Mouse (Mus musculus) CH12.LX (cell line): ENCODE measurements around the gene Gas7. TPM values are rescaled to one million over a fixed set of nuclear protein-coding genes. Genes with fewer than 3 reads are reported as not detected.

ENCODE experiments used
- DNase-seq: peaks from one replicate; pipeline ENCODE4 v3.0.0-alpha.2; 2013; ENCODE audit errors: extremely low read depth
- H3K27ac ChIP-seq: 2 replicates; pipeline ENCODE4 v1.5.1; 2012; ENCODE audit warnings: low read depth, mild to moderate bottlenecking, control low read depth, moderate library complexity; ENCODE audit not compliant: insufficient read depth
- H3K27me3 ChIP-seq: replicated peaks from 2 replicates; pipeline ENCODE3; 2012; ENCODE audit warnings: inconsistent platforms
- H3K36me3 ChIP-seq, 2 experiments: replicated peaks in 1 of 2; 2 replicates each; pipeline versions ENCODE3 to v1.6.1; 2012; ENCODE audit warnings: inconsistent platforms in 1 of 2, low read length in 1 of 2, mild to moderate bottlenecking in 1 of 2, mixed read lengths in 1 of 2, moderate library complexity in 1 of 2; ENCODE audit not compliant: control insufficient read depth in 1 of 2, insufficient read depth in 1 of 2
- H3K4me1 ChIP-seq, 2 experiments: 2 replicates each; pipeline ENCODE4 v1.6.1; 2012; ENCODE audit warnings: inconsistent platforms in 1 of 2, moderate library complexity in 1 of 2; ENCODE audit not compliant: insufficient read depth in 2 of 2, control insufficient read depth in 1 of 2
- H3K4me2 ChIP-seq: 2 replicates; pipeline ENCODE4 v1.6.1; 2012; ENCODE audit warnings: low read depth, mild to moderate bottlenecking, control low read depth; ENCODE audit not compliant: poor library complexity, insufficient read depth, severe bottlenecking
- H3K4me3 ChIP-seq, 3 experiments: fragments of 150-350 bp in 1 of 3; sonication (generic) in 1 of 3; replicated peaks in 1 of 3; 2 replicates each; pipeline versions ENCODE3 to v1.5.1; 2011 to 2012; ENCODE audit warnings: low read depth in 2 of 3, low read length in 2 of 3, mild to moderate bottlenecking in 2 of 3, moderate library complexity in 2 of 3, control low read depth in 1 of 3, improper control_type of control experiment in 1 of 3, inconsistent platforms in 1 of 3, mixed read lengths in 1 of 3; ENCODE audit not compliant: poor library complexity in 1 of 3
- H3K79me2 ChIP-seq: replicated peaks from 2 replicates; pipeline ENCODE4 v1.6.1; 2012; ENCODE audit warnings: mild to moderate bottlenecking, moderate library complexity; ENCODE audit not compliant: control insufficient read depth, poor library complexity, insufficient read depth, severe bottlenecking; ENCODE audit errors: extremely low read depth
- H3K9ac ChIP-seq: 2 replicates; pipeline ENCODE4 v1.6.1; 2012; ENCODE audit warnings: low read depth, mild to moderate bottlenecking, control low read depth, moderate library complexity; ENCODE audit not compliant: insufficient read depth
- H3K9me3 ChIP-seq: replicated peaks from 2 replicates; pipeline ENCODE3; 2012; ENCODE audit warnings: low read length, inconsistent platforms, mixed read lengths
- BHLHE40 ChIP-seq: IDR thresholded peaks from 2 replicates; pipeline ENCODE4 v1.6.1; 2011; ENCODE audit warnings: mild to moderate bottlenecking, low read depth, low read length, improper control_type of control experiment
- CHD1 ChIP-seq: IDR thresholded peaks from 2 replicates; pipeline ENCODE4 v1.6.1; 2012; ENCODE audit warnings: low read depth, low read length, improper control_type of control experiment, inconsistent platforms
- CHD2 ChIP-seq: IDR thresholded peaks from 2 replicates; pipeline ENCODE4 v1.6.1; 2011; ENCODE audit warnings: low read length, improper control_type of control experiment
- CTCF ChIP-seq, 2 experiments: IDR thresholded peaks in 1 of 2; conservative IDR thresholded peaks in 1 of 2; 2 replicates each; pipeline ENCODE4 v1.5.1; 2011 to 2012; ENCODE audit warnings: low read depth in 2 of 2, low read length in 2 of 2, improper control_type of control experiment in 1 of 2, inconsistent platforms in 1 of 2, mild to moderate bottlenecking in 1 of 2, moderate library complexity in 1 of 2
- E2F4 ChIP-seq: IDR thresholded peaks from 2 replicates; pipeline ENCODE4 v1.6.1; 2011; ENCODE audit warnings: low read depth, low read length, improper control_type of control experiment; ENCODE audit not compliant: insufficient replicate concordance
- ELF1 ChIP-seq: IDR thresholded peaks from 2 replicates; pipeline ENCODE4 v1.6.1; 2014; ENCODE audit warnings: low read depth, mild to moderate bottlenecking, inconsistent platforms, low read length, improper control_type of control experiment
- EP300 ChIP-seq: IDR thresholded peaks from 2 replicates; pipeline ENCODE4 v1.6.1; 2011; ENCODE audit warnings: low read length, improper control_type of control experiment
- ETS1 ChIP-seq: conservative IDR thresholded peaks from 2 replicates; pipeline ENCODE4 v1.6.1; 2012; ENCODE audit warnings: low read depth, mild to moderate bottlenecking, inconsistent platforms, low read length, improper control_type of control experiment, moderate library complexity
- GABPA ChIP-seq: IDR thresholded peaks from 2 replicates; pipeline ENCODE4 v1.6.1; 2012; ENCODE audit warnings: low read depth, low read length, improper control_type of control experiment, inconsistent platforms; ENCODE audit not compliant: insufficient replicate concordance
- HCFC1 ChIP-seq: IDR thresholded peaks from 2 replicates; pipeline ENCODE4 v1.6.1; 2012; ENCODE audit warnings: low read depth, mild to moderate bottlenecking, inconsistent platforms, low read length, improper control_type of control experiment
- IRF4 ChIP-seq: IDR thresholded peaks from 2 replicates; pipeline ENCODE4 v1.6.1; 2014; ENCODE audit warnings: low read depth, mild to moderate bottlenecking, inconsistent platforms, low read length, improper control_type of control experiment
- JUN ChIP-seq: IDR thresholded peaks from 2 replicates; pipeline ENCODE4 v1.6.1; 2011; ENCODE audit warnings: low read depth, mild to moderate bottlenecking, low read length, improper control_type of control experiment, moderate library complexity; ENCODE audit not compliant: insufficient read depth
- MAFK ChIP-seq: IDR thresholded peaks from 2 replicates; pipeline ENCODE4 v1.6.1; 2011; ENCODE audit warnings: low read length, improper control_type of control experiment; ENCODE audit not compliant: insufficient replicate concordance
- MAX ChIP-seq: IDR thresholded peaks from 2 replicates; pipeline ENCODE4 v1.6.1; 2011; ENCODE audit warnings: low read length, improper control_type of control experiment
- MAZ ChIP-seq: IDR thresholded peaks from 2 replicates; pipeline ENCODE4 v1.6.1; 2012; ENCODE audit warnings: low read depth, mild to moderate bottlenecking, inconsistent platforms, low read length, improper control_type of control experiment, moderate library complexity
- MEF2A ChIP-seq: IDR thresholded peaks from 2 replicates; pipeline ENCODE4 v1.6.1; 2014; ENCODE audit warnings: low read depth, mild to moderate bottlenecking, inconsistent platforms, low read length, improper control_type of control experiment, borderline replicate concordance
- MXI1 ChIP-seq: IDR thresholded peaks from 2 replicates; pipeline ENCODE4 v1.6.1; 2011; ENCODE audit warnings: mild to moderate bottlenecking, low read depth, low read length, improper control_type of control experiment
- MYC ChIP-seq: IDR thresholded peaks from 2 replicates; pipeline ENCODE4 v1.6.1; 2011; ENCODE audit warnings: low read depth, mild to moderate bottlenecking, improper control_type of control experiment, low read length
- NELFE ChIP-seq: IDR thresholded peaks from 2 replicates; pipeline ENCODE4 v1.6.1; 2011; ENCODE audit warnings: low read depth, low read length, improper control_type of control experiment
- NRF1 ChIP-seq: IDR thresholded peaks from 2 replicates; pipeline ENCODE4 v1.6.1; 2014; ENCODE audit warnings: low read depth, mild to moderate bottlenecking, inconsistent platforms, low read length, improper control_type of control experiment, moderate library complexity
- PAX5 ChIP-seq: IDR thresholded peaks from 2 replicates; pipeline ENCODE4 v1.6.1; 2012; ENCODE audit warnings: low read length, inconsistent platforms, mixed read lengths
- POLR2A ChIP-seq: IDR thresholded peaks from 2 replicates; pipeline ENCODE4 v1.6.1; 2011; ENCODE audit warnings: low read depth, mild to moderate bottlenecking, improper control_type of control experiment, low read length
- POLR2AphosphoS2 ChIP-seq: IDR thresholded peaks from 2 replicates; pipeline ENCODE4 v1.6.1; 2011; ENCODE audit warnings: low read depth, low read length, improper control_type of control experiment
- RAD21 ChIP-seq: IDR thresholded peaks from 2 replicates; pipeline ENCODE4 v1.6.1; 2011; ENCODE audit warnings: low read depth, mild to moderate bottlenecking, low read length, improper control_type of control experiment, moderate library complexity
- RCOR1 ChIP-seq: conservative IDR thresholded peaks from 2 replicates; pipeline ENCODE4 v1.6.1; 2012; ENCODE audit warnings: low read depth, mild to moderate bottlenecking, inconsistent platforms, low read length, improper control_type of control experiment
- SIN3A ChIP-seq: IDR thresholded peaks from 2 replicates; pipeline ENCODE4 v1.6.1; 2012; ENCODE audit warnings: low read length, improper control_type of control experiment, inconsistent platforms
- SMC3 ChIP-seq: IDR thresholded peaks from 2 replicates; pipeline ENCODE4 v1.6.1; 2011; ENCODE audit warnings: low read depth, low read length, improper control_type of control experiment
- USF1 ChIP-seq: IDR thresholded peaks from 2 replicates; pipeline ENCODE4 v1.6.1; 2014; ENCODE audit warnings: low read depth, mild to moderate bottlenecking, inconsistent platforms, low read length, improper control_type of control experiment
- USF2 ChIP-seq: conservative IDR thresholded peaks from 2 replicates; pipeline ENCODE4 v1.6.1; 2011; ENCODE audit warnings: low read depth, low read length, improper control_type of control experiment
- ZC3H11A ChIP-seq: IDR thresholded peaks from 2 replicates; pipeline ENCODE4 v1.6.1; 2012; ENCODE audit warnings: low read depth, mild to moderate bottlenecking, inconsistent platforms, low read length, improper control_type of control experiment
- ZKSCAN1 ChIP-seq: IDR thresholded peaks from 2 replicates; pipeline ENCODE4 v1.6.1; 2012; ENCODE audit warnings: low read depth, inconsistent platforms, low read length, improper control_type of control experiment, borderline replicate concordance
- ZNF384 ChIP-seq: IDR thresholded peaks from 2 replicates; pipeline ENCODE4 v1.6.1; 2012; ENCODE audit warnings: low read depth, low read length, improper control_type of control experiment, inconsistent platforms
- dilution Hi-C: fragments of 300-500 bp; cut with MboI; formaldehyde crosslinking; loops from 2 replicates; pipeline ENCODE4 v1.14.3; 2020; ENCODE audit warnings: low sequenced_read_pairs; ENCODE audit not compliant: extremely low pct_unique_long_range_greater_than_20kb, extremely low pct_ligation_motif_present
- in situ Hi-C: fragments of 300-500 bp; cut with MboI; formaldehyde crosslinking; loops from 3 replicates; pipeline ENCODE4 v1.14.3; 2019; ENCODE audit warnings: low sequenced_read_pairs, low pct_ligation_motif_present, low pct_unique_long_range_greater_than_20kb, mixed read lengths
- polyA plus RNA-seq: library from polyadenylated mRNA; unstranded; fragments of >175 nt; gene quantifications from 2 replicates; pipeline ENCODE4 v1.2.1, GENCODE M21; 2012; ENCODE audit warnings: low read depth; ENCODE audit not compliant: insufficient read length
- total RNA-seq, 2 experiments: library from RNA; depleted of rRNA; stranded (reverse); fragments of 300-350 nt in 1 of 2; fragments of >200 nt in 1 of 2; gene quantifications; 2 replicates each; pipeline ENCODE4 v1.2.3; 2012 to 2014

The Gas7 gene
- total and polyA plus RNA-seq, 3 experiments = 7.0 to 20.8 (median 7.0) TPM

GRCm38 (mm10) chr11:67574344-67574743, 119.1 kb downstream of the Gas7 start:
- Histone ChIP-seq H3K9me3 (peaks cover 2% of the 10 kb centered on the region), H3K36me3 (peaks cover 4 to 41% of the 10 kb centered on the region in 2 experiments), H3K79me2 (no peaks in the 10 kb centered on the region), H3K27me3 (no peaks in the 10 kb centered on the region), H3K4me2 (0 out of 2 replicates have a peak overlapping the region, but pooled peaks have one; percentile 7), H3K9ac (no peak overlapping the region), H3K4me3 (no peak overlapping the region), H3K4me1 (peaks cover 35 to 95% of the 10 kb centered on the region in 2 experiments), H3K27ac (no peak overlapping the region)
- no peak for DNase-seq
- TF ChIP-seq ZNF384 (no peak), EP300 (no peak), RCOR1 (no peak), RAD21 (peak; percentile 76), CTCF (conservative IDR thresholded peaks at IDR 0.05 in 1 of 2, IDR thresholded peaks at IDR 0.05 in 1 of 2; ENCODE audit: low read depth in 2 of 2, low read length in 2 of 2) (peak; percentile 35 to 75; a peak in 3 of 4 replicates), ZC3H11A (peak; percentile 34), SIN3A (no peak), SMC3 (peak; percentile 89), CHD1 (no peak), IRF4 (no peak), MYC (no peak), MEF2A (no peak)
- dilution Hi-C loops (no loop called here), in situ Hi-C loops (no loop called here)

- Histone ChIP-seq H3K27me3 (no peaks in the 10 kb centered on the region), H3K36me3 (peaks cover 0 to 13% of the 10 kb centered on the region in 2 experiments), H3K9me3 (no peaks in the 10 kb centered on the region), H3K9ac (peak overlapping the region; percentile 54), H3K4me3 (peak overlapping the region; percentile 47 to 53 (median 50)), H3K79me2 (no peaks in the 10 kb centered on the region), H3K27ac (peak overlapping the region; percentile 95), H3K4me1 (peaks cover 40 to 89% of the 10 kb centered on the region in 2 experiments), H3K4me2 (peak overlapping the region; percentile 92)
- peak; percentile 87 for DNase-seq
- dilution Hi-C loops = no loop called here
- in situ Hi-C loops = no loop called here
- TF ChIP-seq ETS1 (peak; percentile 97), CHD1 (no peak), JUN (peak; percentile 87), E2F4 (no peak; the same call in 1 of the 2 replicates), POLR2A (peak; percentile 31; the same call in 1 of the 2 replicates), PAX5 (no peak), HCFC1 (no peak), POLR2AphosphoS2 (no peak), BHLHE40 (peak; percentile 92), MXI1 (peak; percentile 46; the same call in 1 of the 2 replicates), MAFK (peak; percentile 74; the same call in 1 of the 2 replicates), SMC3 (no peak; the same call in 1 of the 2 replicates), RAD21 (no peak; the same call in 1 of the 2 replicates), ZC3H11A (no peak), ELF1 (no peak), NRF1 (no peak), GABPA (no peak), USF2 (no peak), CHD2 (no peak), USF1 (no peak), IRF4 (peak; percentile 98), MAZ (0 out of 2 replicates have a peak, but pooled peaks have one; percentile 33), RCOR1 (peak; percentile 66), MEF2A (peak; percentile 98), EP300 (peak; percentile 91), ZKSCAN1 (no peak), MYC (peak; percentile 81), MAX (peak; percentile 48; the same call in 1 of the 2 replicates), NELFE (no peak)
Observed at GRCm38 (mm10) chr11:67577472-67577871, 122.2 kb downstream of the Gas7 start.
